Mouse (Mus musculus) E14TG2a.4 (cell line): ENCODE data around the gene Efnb2.

Experiments
- CTCF ChIP-seq: conservative IDR thresholded peaks from 2 replicates; pipeline ENCODE4 v1.5.1; 2014; ENCODE audit warnings: low read length
- NANOG ChIP-seq: IDR thresholded peaks from 2 replicates; pipeline ENCODE4 v1.6.1; 2014; ENCODE audit warnings: borderline replicate concordance, low read length, mixed read lengths

- TF ChIP-seq CTCF (no peak), NANOG (no peak)
These were observed 12.4 kb downstream of the Efnb2 start for GRCm38 (mm10) chr8:8648686-8649085.
